Mouse (Mus musculus) ES-Bruce4 (cell line): Measurements from ENCODE around the gene Sox6.

Source experiments
- CTCF ChIP-seq: IDR thresholded peaks from one replicate; pipeline ENCODE4 v1.8.1; 2011; ENCODE audit warnings: low read depth, low read length
- POLR2A ChIP-seq: IDR thresholded peaks from one replicate; pipeline ENCODE4 v1.8.1; 2011; ENCODE audit warnings: low read length; ENCODE audit not compliant: insufficient read depth

- no peak for TF ChIP-seq CTCF
- no peak for TF ChIP-seq POLR2A
Observed at GRCm38 (mm10) chr7:115500170-115500569, 538.4 kb downstream of the Sox6 start.
